Mouse (Mus musculus): ENCODE data around the gene Cyp21a1.

DNA sequence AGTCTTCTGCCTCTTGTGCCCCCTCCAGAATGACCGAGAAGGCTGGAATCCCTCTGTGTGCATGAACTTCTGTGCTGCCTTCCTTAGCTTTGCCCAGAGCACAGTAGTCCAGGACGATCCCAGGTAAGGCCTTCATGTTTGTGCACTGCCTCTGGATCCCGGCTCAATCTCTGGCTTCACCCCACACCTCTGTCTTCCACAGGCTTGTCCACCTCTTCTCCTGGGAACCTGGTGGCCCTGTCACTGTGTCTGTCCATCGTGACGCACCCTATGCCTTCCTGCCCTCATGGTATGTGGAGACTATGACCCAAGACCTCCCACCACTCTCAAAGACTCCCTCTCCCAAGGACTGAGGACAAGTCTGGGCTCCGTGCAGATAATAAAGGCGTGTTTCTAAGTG lies 34.4 kb upstream of the Cyp21a1 start:
- TF ChIP-seq CTCF (IDR thresholded peaks at IDR 0.05; ENCODE audit: low read depth, low read length) = no peak
- no peak for TF ChIP-seq POLR2A (IDR thresholded peaks at IDR 0.05; ENCODE audit: extremely low read depth, insufficient read depth, low read length)
